Mouse (Mus musculus) embryo, embryonic 10 days (tissue): ENCODE data around the gene Cobl.

ENCODE experiments used
- DNase-seq: peaks from one replicate; pipeline ENCODE4 v3.0.0-alpha.2; 2015; ENCODE audit warnings: low spot score

Cobl gene

DNA sequence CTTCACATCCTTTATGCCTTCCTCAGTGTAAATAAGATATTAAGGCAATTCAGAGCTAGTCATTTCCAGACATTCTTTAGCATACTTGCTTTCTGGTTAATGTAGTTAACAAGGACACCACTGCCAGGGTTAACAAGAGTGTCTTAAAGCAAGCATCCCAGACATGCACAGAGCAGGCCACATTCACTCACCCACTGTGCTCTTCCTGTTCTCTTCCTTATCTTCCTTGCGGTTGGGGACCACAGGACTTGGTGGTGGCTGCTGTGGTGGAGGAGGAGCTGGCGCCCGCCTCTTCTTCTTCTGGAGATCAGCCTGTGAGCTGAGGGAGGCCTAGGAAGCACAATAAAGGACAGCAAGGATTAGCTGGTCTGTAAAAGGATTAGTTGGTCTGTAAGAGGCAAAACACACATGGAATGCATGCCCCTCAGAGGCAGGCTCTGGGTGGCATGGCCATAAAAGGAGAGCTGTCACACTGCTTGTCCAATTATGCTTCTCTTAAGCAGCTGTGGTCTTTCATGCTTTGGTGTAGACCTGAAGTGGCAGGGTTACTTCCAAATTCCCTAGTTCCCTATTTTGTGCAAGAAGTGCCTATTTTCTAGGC, 155.2 kb downstream of the Cobl start:
- peak; percentile 10 for DNase-seq

DNA sequence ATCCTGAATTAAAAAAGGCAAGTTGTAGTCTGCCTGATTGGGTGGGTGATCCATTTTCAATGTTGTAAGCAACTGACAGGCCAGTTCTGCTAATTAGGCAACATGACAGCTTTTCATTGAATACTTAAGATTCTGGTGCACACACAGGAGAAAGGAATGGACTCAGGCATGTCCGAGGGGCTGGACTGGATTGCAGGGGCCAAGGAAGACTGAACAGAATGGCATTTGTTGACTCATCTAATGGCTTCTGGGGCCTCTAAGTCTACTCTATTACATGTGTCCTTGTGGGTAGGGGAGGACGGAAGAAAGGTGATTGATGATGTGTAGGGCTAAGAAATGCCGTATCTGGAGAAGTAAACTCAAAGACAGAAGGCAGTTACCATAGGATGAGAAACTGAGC, 159.9 kb downstream of the Cobl start:
- no peak for DNase-seq

DNA sequence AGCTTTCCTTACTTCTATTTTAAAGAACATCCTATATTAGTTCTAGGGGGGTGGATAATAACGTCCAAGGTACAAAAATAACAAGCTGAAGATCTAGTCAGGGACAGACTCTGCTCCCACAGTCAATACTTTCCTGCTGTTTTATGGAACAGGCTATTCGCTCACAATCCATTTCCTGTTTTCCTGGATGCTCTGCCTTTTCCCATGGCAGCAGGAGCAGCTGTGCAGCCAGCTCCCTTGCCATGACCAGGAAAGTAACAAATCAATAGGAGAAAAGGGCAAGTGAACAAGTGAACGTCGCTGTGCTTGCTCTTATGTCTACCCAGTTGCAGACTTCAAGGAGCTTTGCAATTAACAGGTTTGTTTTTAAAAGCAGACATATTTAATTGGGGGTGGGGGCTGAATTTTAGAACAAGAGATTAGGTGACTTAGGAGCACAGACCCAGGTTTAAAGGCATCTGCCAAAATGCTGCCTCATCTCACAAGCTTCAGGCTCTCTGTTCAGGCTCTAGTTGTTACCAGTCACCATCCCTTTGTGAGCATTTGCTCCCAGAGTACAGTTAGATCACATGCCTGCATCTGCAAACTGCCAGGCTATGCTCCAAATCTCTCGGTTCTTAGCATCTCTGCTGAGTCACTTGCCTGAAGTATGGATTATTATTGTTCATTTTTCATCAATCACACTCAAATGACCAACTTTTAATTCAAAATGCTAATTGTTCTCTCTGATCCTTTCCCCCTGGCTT, 164.9 kb downstream of the Cobl start:
- peak; percentile 37 for DNase-seq

DNA sequence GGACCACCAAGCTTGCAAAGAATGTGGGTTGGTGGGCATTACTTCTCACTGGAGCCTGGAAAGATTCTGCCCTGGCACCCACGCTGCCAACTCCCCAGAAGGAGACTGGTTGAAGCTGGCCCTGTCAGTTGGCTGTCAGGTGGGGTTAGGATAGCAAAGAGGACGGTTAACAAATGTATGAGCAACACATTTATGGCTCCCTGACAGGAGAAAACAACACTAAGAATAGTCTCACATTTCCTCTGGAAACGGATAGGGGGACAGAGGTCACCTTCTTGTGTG, 173.2 kb downstream of the Cobl start:
- no peak for DNase-seq

DNA sequence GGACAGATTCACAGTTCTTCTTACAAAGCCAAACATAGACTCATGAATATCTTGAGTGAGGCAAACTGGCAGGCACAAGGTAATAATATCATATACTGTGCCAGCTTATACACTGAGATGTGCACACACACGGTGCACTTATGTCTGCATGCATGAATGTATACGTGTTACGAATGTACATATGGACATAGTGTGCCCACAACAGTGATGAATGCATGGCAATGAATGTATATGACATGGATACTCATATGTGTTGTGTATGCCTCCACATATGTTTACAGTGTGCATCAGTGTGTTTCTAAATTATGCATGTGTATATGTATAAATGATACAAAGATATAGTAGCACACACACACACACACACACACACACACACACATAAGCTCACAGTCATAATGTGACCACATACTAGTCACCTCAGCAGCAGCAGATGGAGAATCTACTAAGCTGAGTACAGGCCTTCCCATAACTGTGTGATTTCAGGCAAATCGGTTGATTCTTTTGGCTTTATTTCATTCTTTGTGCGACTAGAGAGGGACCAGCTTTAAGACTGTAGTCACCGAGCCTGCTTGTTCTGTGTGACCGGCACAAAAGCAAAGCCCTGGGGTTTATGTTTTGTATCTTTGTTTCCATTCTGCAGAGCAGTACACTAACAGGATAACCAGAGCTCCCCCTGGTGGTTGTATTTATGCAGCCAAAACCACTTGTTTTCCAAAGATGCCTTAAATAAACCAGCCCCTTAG, 173.7 kb downstream of the Cobl start:
- DNase-seq: peak; percentile 74

DNA sequence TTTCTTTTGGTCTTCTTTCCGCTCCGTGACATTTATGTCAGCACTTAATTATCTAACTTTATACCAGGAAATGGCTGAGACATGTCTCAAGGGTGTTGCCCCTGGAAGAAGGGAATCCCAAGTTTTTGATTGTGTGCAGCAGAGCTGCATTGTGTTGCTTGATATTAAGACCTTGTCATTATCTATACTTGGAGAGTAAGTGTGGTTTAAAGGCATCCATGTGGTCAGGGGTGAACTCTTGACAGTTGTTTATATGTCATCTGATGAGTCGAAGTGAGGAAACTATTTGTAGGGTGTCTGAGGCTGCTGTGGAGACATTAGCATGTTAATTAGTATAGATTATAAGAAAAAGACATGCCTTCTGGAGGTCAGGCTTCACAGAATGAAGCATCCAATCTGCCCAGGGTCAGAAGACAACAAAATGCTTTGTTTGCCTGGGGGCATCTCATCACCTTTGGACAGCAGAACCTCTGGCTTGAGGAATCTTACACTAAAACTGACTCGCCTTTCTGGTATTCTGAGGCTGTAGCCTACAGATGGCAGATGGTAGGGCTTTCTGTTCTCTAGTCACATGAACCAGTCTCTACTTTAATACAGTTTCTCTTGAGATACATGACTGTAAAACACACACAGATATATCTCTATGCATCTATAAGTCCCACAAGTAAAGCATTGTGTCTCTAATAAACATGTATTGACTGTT, 179.3 kb downstream of the Cobl start:
- no peak for DNase-seq

DNA sequence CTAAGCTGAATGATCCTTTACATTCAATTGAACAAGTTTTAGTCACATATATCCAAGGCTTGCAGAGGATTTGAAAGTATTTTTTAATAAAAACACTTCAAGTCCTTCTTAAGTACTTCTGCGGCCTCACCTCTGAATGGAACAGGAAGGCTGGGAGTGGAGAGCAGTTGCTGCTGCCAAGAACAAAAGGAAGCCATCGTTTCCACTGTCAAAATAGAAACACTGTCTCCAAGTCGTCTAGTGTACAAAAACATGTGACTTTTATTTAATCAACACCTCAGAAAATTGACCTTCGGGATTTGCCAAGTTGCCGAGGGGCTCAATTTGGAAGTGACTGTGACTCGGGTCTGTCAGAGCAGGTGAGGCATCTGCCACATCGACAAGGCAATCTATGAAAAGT, 184.0 kb downstream of the Cobl start:
- DNase-seq: no peak

DNA sequence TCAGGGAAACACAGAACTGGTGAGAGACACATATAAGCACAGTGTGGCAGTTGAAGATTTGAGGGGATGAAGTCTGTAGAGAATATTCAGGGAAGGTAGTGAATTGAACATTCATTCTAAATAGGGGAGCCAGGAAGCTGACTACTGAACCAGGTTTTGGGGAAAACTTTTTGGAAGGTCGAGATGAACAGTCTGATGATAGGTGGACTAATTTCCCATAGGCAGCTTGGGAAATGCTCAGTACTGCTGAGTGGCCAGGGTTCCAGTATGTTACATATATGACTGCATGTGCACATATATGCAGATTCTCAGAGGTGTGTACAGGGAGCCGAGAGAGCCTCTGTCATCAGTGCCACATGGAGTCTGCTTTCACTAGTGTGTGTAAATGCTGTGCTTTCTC, 190.5 kb downstream of the Cobl start:
- no peak for DNase-seq

DNA sequence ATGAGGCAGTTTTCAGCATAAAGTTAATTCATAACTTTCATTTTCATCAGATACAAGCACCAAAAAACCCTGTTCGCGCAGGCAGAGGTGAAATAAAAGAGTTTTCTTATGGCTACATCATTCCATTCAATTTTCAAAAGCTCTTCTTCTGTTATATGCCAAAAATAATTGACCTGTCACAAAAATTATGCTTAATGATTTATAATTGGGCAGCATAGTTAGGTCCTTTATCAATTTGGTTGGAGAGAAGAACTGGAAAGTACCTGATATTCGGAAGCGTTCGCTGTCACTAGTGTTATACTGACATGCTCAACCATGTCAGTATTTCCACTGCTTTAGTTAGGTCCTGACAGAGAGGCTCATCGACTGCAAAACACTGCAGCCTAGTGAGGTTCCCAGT, 191.0 kb downstream of the Cobl start:
- no peak for DNase-seq

DNA sequence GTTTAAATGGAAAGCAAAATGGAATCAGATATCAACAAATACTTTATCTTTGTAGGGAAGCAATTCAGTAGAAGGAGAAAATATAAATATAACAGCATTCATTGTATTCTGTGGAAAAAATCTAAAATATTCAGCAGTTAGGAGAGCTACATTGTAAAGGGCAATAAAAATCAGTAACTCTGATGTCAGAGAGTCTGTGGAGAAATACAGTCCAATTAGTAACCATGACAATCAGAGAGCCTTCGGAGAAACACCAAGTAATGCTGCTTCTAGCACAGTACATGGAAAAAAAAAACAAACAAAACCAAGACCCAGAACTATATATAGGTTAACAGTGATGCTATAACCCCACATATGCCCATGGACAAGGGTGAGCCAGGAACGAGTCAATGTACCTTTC, 206.3 kb downstream of the Cobl start:
- DNase-seq: no peak

DNA sequence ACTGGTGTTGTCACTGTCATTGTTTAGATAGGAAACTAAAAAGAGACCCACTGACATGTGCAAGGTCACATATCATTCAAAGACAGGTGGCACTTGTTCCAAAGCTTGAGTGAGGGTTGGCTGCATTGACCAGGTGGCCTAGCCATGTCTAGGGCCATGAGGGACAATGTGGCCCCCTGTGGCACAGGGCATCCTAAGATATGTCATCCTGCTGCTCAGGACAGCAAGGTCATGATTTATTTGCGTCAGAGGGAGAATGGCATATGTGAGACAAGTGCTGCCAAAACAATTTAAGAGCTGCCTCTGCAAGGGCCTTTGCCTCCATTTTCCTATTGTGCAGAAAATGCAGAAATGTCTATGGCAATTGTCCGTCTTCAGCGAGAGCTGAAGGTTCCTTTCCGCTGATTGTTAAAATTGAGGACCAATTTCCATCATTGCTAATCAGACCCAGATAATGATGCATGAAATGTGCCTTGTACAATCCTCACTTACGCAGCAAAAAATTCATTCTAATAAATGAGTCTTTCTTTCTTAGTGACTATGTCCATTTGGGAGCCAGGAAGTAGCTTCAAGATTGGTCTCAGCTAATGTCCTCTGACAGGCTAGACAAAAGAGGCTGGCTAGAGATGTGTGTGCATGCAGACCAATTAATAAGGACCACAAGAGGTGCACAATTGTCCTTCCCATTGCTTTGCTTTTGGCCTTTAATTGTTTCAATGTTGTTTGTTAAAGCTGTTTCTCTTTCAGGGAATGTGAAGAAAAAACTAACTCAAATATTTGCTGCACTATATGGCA, 207.2 kb downstream of the Cobl start:
- no peak for DNase-seq

DNA sequence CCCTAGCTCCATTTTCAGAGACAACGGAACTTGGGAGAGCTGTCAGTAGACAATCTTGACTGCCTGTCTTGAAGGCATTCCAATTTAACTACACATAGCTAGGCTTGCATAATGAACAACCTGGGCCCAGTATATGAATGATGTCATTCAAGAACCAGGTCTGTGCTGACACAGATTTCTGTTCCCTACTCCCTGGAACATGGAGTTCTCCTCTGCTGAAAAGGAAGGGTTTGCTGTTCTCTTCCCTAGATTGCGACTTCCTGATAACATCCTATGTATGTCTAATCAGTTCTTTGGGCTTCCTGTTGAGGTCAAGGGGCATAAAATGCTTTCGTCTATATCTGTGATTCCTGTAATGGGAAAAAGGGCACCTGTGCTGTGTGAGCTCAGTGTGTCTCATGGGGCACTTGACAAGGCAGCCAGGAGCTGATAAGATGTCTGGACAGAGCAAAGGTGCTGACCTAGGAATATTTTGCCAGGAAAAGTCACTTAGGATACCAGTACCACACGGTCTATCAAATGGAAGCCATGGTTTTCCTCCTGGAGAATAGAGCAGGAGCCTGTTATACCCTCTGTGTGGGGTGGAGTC, 219.3 kb downstream of the Cobl start:
- no peak for DNase-seq

DNA sequence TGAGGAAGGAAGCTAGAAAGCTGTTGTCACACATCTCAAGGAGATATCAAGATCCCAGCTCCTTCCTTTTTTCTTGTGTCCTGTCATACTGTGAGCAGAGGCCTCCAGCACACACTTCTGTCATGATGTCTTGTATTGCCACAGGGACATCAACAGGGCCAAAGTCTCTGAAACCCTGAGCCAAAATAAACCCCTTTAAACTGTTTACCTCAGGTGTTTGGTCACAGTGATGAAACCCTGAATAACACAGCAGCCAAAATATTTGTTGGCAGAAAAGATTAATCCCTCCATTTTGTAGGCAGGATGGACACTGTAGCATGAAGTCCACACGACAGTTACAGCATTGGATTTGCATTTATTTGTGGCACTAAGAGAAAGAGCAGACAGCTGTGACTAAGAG, 228.4 kb downstream of the Cobl start:
- no peak for DNase-seq

DNA sequence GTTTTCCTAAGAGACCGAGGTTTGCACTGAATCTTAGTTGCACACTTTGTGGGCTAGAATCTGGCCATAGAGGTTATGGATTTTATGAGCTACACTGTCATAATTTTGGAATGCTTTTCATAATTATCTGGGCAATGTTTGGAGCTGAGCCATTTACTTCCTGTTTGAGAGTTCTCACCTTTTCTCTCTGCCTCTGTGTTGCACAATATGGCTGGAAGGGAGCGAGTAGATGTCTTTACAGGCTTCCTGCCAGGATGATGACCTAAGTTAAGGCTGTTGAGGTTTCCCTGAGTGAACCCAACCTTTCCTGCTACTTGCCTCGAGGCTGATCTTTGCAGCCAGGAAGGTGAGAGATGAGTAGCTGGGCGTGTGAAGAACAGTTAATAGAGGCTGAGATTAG, 229.9 kb downstream of the Cobl start:
- no peak for DNase-seq

DNA sequence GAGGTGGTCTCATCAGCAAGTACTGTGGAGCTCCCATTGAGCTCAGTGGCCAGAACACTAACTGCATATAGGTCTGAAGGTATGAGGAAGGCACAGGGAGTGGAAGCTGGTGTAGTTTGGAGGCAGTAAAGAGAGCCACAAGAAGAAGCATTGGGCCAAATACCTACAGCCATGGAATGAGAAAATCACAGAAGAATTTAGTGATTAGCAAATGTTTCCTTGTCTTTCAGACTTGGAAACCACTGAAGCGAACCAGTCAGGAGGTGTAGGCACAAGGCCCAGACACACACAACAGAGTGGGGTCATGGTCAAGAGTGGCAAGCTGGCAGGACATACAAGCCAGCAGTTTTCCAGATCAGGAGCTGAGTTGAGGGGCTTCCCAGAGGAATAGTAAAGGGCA, 230.6 kb downstream of the Cobl start:
- no peak for DNase-seq

DNA sequence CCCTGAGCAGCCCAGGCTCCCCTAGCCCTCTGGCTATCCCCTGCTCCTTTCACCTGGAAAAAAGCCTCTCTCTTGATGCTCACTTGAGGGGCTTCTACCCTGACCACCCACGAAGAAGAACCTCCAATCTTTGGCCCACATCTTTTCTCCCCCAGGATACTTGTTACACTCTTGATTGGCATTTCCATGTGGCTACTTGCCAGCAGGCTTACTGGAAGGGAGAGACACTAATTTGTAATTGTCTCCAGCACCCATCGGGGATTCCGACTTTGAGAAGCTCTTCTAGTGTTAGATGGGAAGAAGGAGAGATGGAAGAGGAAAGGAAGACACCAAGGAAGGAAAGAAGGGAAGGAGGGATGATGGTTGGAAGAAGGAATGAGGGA, 232.0 kb downstream of the Cobl start:
- DNase-seq: no peak

DNA sequence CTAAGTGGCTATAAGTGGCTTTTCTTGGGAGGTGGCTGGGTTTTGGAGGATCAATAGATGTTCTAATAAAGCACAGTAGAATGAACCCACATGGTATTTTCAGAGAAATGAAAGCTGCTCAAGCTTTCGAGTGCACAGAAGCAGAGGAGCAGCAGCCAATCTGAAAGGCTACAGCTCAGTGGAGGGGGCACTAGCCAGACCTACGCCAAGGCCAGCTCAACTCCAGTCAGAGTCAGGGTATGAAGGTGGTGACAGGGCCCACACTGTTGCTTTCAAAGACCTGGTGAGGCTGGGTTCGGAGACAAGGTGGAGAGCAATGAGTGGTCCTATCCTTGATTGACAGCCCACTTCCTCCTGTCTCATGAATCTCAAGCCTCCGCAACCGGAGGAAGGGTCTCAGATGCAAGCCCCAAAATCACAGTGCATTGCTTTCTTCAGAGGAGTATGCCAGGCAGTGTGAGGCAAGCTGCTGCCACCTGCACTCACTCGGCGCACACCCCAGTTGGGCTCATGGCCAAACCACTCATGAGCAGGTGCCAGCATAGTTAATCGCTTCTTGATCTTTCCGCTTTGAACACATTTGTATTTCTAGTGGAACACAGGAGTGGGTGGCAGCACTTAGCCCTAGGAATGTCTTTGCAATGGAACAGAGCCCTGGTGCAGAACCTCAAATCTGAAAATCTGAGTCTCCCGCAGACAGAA, 232.6 kb downstream of the Cobl start:
- no peak for DNase-seq

DNA sequence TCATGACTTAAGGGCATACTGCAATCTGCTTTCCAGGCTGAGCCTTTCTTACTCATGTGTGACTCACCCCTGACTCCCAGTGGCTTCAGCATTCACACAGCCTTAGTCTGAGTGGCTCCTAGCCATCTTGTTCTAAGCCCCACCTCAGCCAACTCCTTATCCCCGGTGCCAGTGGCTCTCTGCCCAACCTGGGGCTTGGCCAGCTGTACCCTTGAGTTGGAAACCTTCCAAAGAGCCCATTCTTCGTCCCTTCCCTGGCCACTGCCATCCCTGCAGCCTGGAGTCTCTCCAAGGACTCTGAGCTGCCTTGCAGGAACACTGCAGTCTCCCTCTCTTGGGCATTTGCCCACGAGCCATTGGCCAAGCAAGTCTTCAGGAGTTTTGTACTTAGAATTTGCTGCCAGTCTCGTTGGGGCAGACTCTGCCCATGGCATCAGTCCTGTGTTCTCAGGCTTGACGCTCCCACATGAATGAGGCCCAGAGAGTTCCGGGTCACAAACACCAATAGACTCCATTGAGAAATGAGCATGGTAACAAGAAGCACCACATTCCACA, 233.2 kb downstream of the Cobl start:
- no peak for DNase-seq

DNA sequence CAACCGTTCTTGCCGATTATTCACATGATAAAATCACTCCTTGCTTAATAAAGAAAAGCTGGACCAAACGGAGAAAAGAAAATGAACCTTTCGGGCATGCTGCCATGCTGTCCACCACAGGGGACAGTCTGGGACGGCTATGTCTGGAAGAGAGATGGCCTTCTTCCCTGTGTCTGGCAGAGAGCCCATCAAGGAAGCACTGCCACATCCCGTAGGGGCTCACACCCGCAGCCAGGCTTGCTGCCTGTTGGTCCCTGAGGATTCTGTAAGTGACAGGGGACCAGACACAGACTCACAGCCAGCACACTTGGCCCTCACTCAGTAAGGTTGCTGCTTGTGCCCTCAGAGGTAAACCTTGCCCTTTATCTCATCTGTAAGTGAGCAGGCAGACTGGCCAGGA, 235.3 kb downstream of the Cobl start:
- DNase-seq: no peak

DNA sequence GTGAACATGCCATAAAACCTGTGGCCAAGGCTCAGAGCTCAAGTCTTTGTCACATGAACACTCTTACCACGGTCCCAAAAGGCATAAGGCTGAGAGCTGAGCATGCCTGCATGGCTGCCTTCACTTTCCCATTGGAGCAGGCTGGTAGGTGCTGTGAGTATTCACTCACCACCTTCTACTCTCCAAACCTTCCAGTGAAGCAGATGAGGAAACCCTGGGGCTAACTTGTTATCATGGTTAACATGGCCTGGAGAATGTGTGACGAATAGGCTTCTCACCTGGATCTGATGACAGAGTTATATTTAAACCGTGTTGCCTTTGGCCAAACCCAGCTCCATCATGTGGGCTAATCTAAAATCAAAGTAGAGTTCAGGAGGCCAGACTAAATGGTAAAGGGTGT, 237.4 kb downstream of the Cobl start:
- no peak for DNase-seq
